Mouse (Mus musculus): ENCODE measurements around the gene Prx. TPM values are rescaled to one million over a fixed set of nuclear protein-coding genes. Genes with fewer than 3 reads are reported as not detected.

Prx gene
- 4.9 and 5.1 TPM in 2 replicates for polyA plus RNA-seq (2015; fragmentation: Nextera tagmentation; extraction: Ambion mirVana)

GRCm38 (mm10) chr7:27499036-27499435 is at the start of gene Prx:
Gene Prx, plus strand, starts transcription at chr7:27499324.
- Histone ChIP-seq H3K4me1 (ENCODE audit: insufficient read depth, low read length) (no peaks in the 10 kb centered on the region), H3K9ac (replicated peaks; ENCODE audit: low read length) (no peak within 1 kb of the TSS), H3K36me3 (ENCODE audit: insufficient read depth, low read length) (no peaks in the 10 kb centered on the region), H3K9me3 (ENCODE audit: low read length) (no peaks in the 10 kb centered on the region), H3K4me2 (replicated peaks; ENCODE audit: low read depth, low read length) (no peak within 1 kb of the TSS), H3K27me3 (ENCODE audit: insufficient read depth, low read length) (no peaks in the 10 kb centered on the region), H3K27ac (ENCODE audit: low read length) (no peak within 1 kb of the TSS), H3K4me3 (ENCODE audit: low read length) (no peak within 1 kb of the TSS)
- ATAC-seq (ENCODE audit: low FRiP score, low TSS enrichment): peak; percentile 26; the same call in 1 of the 2 replicates
- WGBS: 43% methylated on average over 3 of the region's 3 CpGs

- 96% methylated on average over 2 of the region's 2 CpGs for WGBS
Observed at GRCm38 (mm10) chr7:27451359-27451758, 47.8 kb upstream of the Prx start.

GRCm38 (mm10) chr7:27452206-27452770 is 46.8 kb upstream of the Prx start:
- 55% methylated on average over 13 of the region's 13 CpGs for WGBS
- ATAC-seq (ENCODE audit: low FRiP score, low TSS enrichment): no peak

More at GRCm38 (mm10) chr7:27451359-27451758, 47.8 kb upstream of the Prx start:
- Histone ChIP-seq H3K27ac (ENCODE audit: low read length) (no peak overlapping the region), H3K4me2 (replicated peaks; ENCODE audit: low read depth, low read length) (no peak overlapping the region), H3K36me3 (ENCODE audit: insufficient read depth, low read length) (no peaks in the 10 kb centered on the region), H3K4me3 (ENCODE audit: low read length) (no peak overlapping the region), H3K27me3 (ENCODE audit: insufficient read depth, low read length) (peaks cover 5% of the 10 kb centered on the region), H3K9me3 (ENCODE audit: low read length) (no peaks in the 10 kb centered on the region), H3K9ac (replicated peaks; ENCODE audit: low read length) (no peak overlapping the region), H3K4me1 (ENCODE audit: insufficient read depth, low read length) (peaks cover 14% of the 10 kb centered on the region)
- no peak for ATAC-seq (ENCODE audit: low FRiP score, low TSS enrichment)

GRCm38 (mm10) chr7:27454461-27455121 is 44.5 kb upstream of the Prx start:
- Histone ChIP-seq H3K9me3 (ENCODE audit: low read length) (no peaks in the 10 kb centered on the region), H3K9ac (replicated peaks; ENCODE audit: low read length) (no peak overlapping the region), H3K36me3 (ENCODE audit: insufficient read depth, low read length) (no peaks in the 10 kb centered on the region), H3K4me1 (ENCODE audit: insufficient read depth, low read length) (no peaks in the 10 kb centered on the region), H3K27ac (ENCODE audit: low read length) (no peak overlapping the region), H3K4me2 (replicated peaks; ENCODE audit: low read depth, low read length) (no peak overlapping the region), H3K27me3 (ENCODE audit: insufficient read depth, low read length) (no peaks in the 10 kb centered on the region), H3K4me3 (ENCODE audit: low read length) (no peak overlapping the region)
- 67% methylated on average over 10 of the region's 10 CpGs for whole genome bisulfite sequencing
- ATAC-seq (ENCODE audit: low FRiP score, low TSS enrichment): no peak

More at GRCm38 (mm10) chr7:27452206-27452770, 46.8 kb upstream of the Prx start:
- Histone ChIP-seq H3K9ac (replicated peaks; ENCODE audit: low read length) (no peak overlapping the region), H3K36me3 (ENCODE audit: insufficient read depth, low read length) (no peaks in the 10 kb centered on the region), H3K4me1 (ENCODE audit: insufficient read depth, low read length) (peaks cover 6% of the 10 kb centered on the region; the same call in 1 of the 2 replicates), H3K27me3 (ENCODE audit: insufficient read depth, low read length) (no peaks in the 10 kb centered on the region), H3K27ac (ENCODE audit: low read length) (no peak overlapping the region), H3K4me3 (ENCODE audit: low read length) (no peak overlapping the region), H3K4me2 (replicated peaks; ENCODE audit: low read depth, low read length) (no peak overlapping the region), H3K9me3 (ENCODE audit: low read length) (no peaks in the 10 kb centered on the region)

GRCm38 (mm10) chr7:27455273-27455672 is 43.9 kb upstream of the Prx start:
- no peaks in the 10 kb centered on the region for H3K9me3 ChIP-seq (ENCODE audit: low read length)
- no peaks in the 10 kb centered on the region for H3K4me1 ChIP-seq (ENCODE audit: insufficient read depth, low read length)
- H3K9ac ChIP-seq (replicated peaks; ENCODE audit: low read length): no peak overlapping the region
- 89% methylated on average over 3 of the region's 3 CpGs for WGBS
- no peak for ATAC-seq (ENCODE audit: low FRiP score, low TSS enrichment)
- no peak overlapping the region for H3K4me3 ChIP-seq (ENCODE audit: low read length)
- no peaks in the 10 kb centered on the region for H3K27me3 ChIP-seq (ENCODE audit: insufficient read depth, low read length)
- no peak overlapping the region for H3K4me2 ChIP-seq (replicated peaks; ENCODE audit: low read depth, low read length)
- no peak overlapping the region for H3K27ac ChIP-seq (ENCODE audit: low read length)
- no peaks in the 10 kb centered on the region for H3K36me3 ChIP-seq (ENCODE audit: insufficient read depth, low read length)

- Histone ChIP-seq H3K4me1 (ENCODE audit: insufficient read depth, low read length) (no peaks in the 10 kb centered on the region), H3K9me3 (ENCODE audit: low read length) (no peaks in the 10 kb centered on the region), H3K27me3 (ENCODE audit: insufficient read depth, low read length) (no peaks in the 10 kb centered on the region), H3K4me3 (ENCODE audit: low read length) (no peak overlapping the region), H3K27ac (ENCODE audit: low read length) (no peak overlapping the region), H3K36me3 (ENCODE audit: insufficient read depth, low read length) (no peaks in the 10 kb centered on the region), H3K4me2 (replicated peaks; ENCODE audit: low read depth, low read length) (no peak overlapping the region), H3K9ac (replicated peaks; ENCODE audit: low read length) (no peak overlapping the region)
- ATAC-seq (ENCODE audit: low FRiP score, low TSS enrichment): no peak
- WGBS: 88% methylated on average over 4 of the region's 4 CpGs
Observed at GRCm38 (mm10) chr7:27458614-27459013, 40.5 kb upstream of the Prx start.

- Histone ChIP-seq H3K9ac (replicated peaks; ENCODE audit: low read length) (no peak overlapping the region), H3K4me3 (ENCODE audit: low read length) (no peak overlapping the region), H3K9me3 (ENCODE audit: low read length) (no peaks in the 10 kb centered on the region), H3K4me2 (replicated peaks; ENCODE audit: low read depth, low read length) (no peak overlapping the region), H3K4me1 (ENCODE audit: insufficient read depth, low read length) (no peaks in the 10 kb centered on the region), H3K36me3 (ENCODE audit: insufficient read depth, low read length) (no peaks in the 10 kb centered on the region), H3K27ac (ENCODE audit: low read length) (no peak overlapping the region), H3K27me3 (ENCODE audit: insufficient read depth, low read length) (no peaks in the 10 kb centered on the region)
- 94% methylated on average over 5 of the region's 5 CpGs for WGBS
- ATAC-seq (ENCODE audit: low FRiP score, low TSS enrichment): no peak
Observed at GRCm38 (mm10) chr7:27459640-27460039, 39.5 kb upstream of the Prx start.

- WGBS: 67% methylated on average over 6 of the region's 6 CpGs
- no peaks in the 10 kb centered on the region for H3K9me3 ChIP-seq (ENCODE audit: low read length)
- H3K4me3 ChIP-seq (ENCODE audit: low read length): no peak overlapping the region
- H3K4me2 ChIP-seq (replicated peaks; ENCODE audit: low read depth, low read length): no peak overlapping the region
- H3K9ac ChIP-seq (replicated peaks; ENCODE audit: low read length): no peak overlapping the region
- no peak for ATAC-seq (ENCODE audit: low FRiP score, low TSS enrichment)
- H3K36me3 ChIP-seq (ENCODE audit: insufficient read depth, low read length): no peaks in the 10 kb centered on the region
- H3K27ac ChIP-seq (ENCODE audit: low read length): no peak overlapping the region
- H3K27me3 ChIP-seq (ENCODE audit: insufficient read depth, low read length): no peaks in the 10 kb centered on the region
- H3K4me1 ChIP-seq (ENCODE audit: insufficient read depth, low read length): no peaks in the 10 kb centered on the region
Observed at GRCm38 (mm10) chr7:27460477-27460876, 38.6 kb upstream of the Prx start.

GRCm38 (mm10) chr7:27467648-27468047 is 31.5 kb upstream of the Prx start:
- no peak overlapping the region for H3K4me3 ChIP-seq (ENCODE audit: low read length)
- ATAC-seq (ENCODE audit: low FRiP score, low TSS enrichment): peak; percentile 77
- H3K9me3 ChIP-seq (ENCODE audit: low read length): no peaks in the 10 kb centered on the region
- H3K4me2 ChIP-seq (replicated peaks; ENCODE audit: low read depth, low read length): no peak overlapping the region
- no peak overlapping the region for H3K9ac ChIP-seq (replicated peaks; ENCODE audit: low read length)
- H3K27ac ChIP-seq (ENCODE audit: low read length): no peak overlapping the region
- H3K36me3 ChIP-seq (ENCODE audit: insufficient read depth, low read length): no peaks in the 10 kb centered on the region
- 0 out of 2 replicates have a peak, but pooled peaks cover 4% of the 10 kb centered on the region for H3K4me1 ChIP-seq (ENCODE audit: insufficient read depth, low read length)
- H3K27me3 ChIP-seq (ENCODE audit: insufficient read depth, low read length): no peaks in the 10 kb centered on the region
- WGBS: 10% methylated on average over 4 of the region's 4 CpGs

- H3K4me2 ChIP-seq (replicated peaks; ENCODE audit: low read depth, low read length): no peak overlapping the region
- no peaks in the 10 kb centered on the region for H3K27me3 ChIP-seq (ENCODE audit: insufficient read depth, low read length)
- no peak overlapping the region for H3K27ac ChIP-seq (ENCODE audit: low read length)
- no peak overlapping the region for H3K9ac ChIP-seq (replicated peaks; ENCODE audit: low read length)
- no peaks in the 10 kb centered on the region for H3K9me3 ChIP-seq (ENCODE audit: low read length)
- ATAC-seq (ENCODE audit: low FRiP score, low TSS enrichment): no peak
- H3K36me3 ChIP-seq (ENCODE audit: insufficient read depth, low read length): peaks cover 5% of the 10 kb centered on the region
- H3K4me3 ChIP-seq (ENCODE audit: low read length): no peak overlapping the region
- H3K4me1 ChIP-seq (ENCODE audit: insufficient read depth, low read length): peaks cover 12% of the 10 kb centered on the region; the same call in 1 of the 2 replicates
- 90% methylated on average over 11 of the region's 11 CpGs for WGBS
Observed at GRCm38 (mm10) chr7:27471390-27472120, 27.6 kb upstream of the Prx start.

All from kidney, embryonic 16.5 days (tissue).